Mouse (Mus musculus): ENCODE data around the gene Trmu. TPM values are rescaled to one million over a fixed set of nuclear protein-coding genes. Genes with fewer than 3 reads are reported as not detected.
A peak's percentile ranks its signal among the peaks of the same experiment; 100 is the strongest.

The Trmu gene
- polyA plus RNA-seq, 1 experiment from 2014 or later, result 50.4 TPM

- no peaks in the 10 kb centered on the region for H3K27me3 ChIP-seq
- no peaks in the 10 kb centered on the region for H3K9me3 ChIP-seq (replicated peaks)
- H3K36me3 ChIP-seq, result peaks cover 58% of the 10 kb centered on the region
- ATAC-seq (replicated peaks; ENCODE audit: low FRiP score), result no peak
- 91% methylated on average over 12 of the region's 12 CpGs for WGBS
- H3K9ac ChIP-seq, result no peak overlapping the region
- no peak overlapping the region for H3K27ac ChIP-seq
- no peak overlapping the region for H3K4me3 ChIP-seq (replicated peaks)
- no peak overlapping the region for H3K4me2 ChIP-seq
- no peaks in the 10 kb centered on the region for H3K4me1 ChIP-seq
These were observed 49.0 kb downstream of the Trmu start for GRCm38 (mm10) chr15:85928161-85928560.

- WGBS, result 16% methylated on average over 5 of the region's 5 CpGs
- no peak overlapping the region for H3K4me3 ChIP-seq (replicated peaks)
- no peak overlapping the region; the same call in 1 of the 2 replicates for H3K9ac ChIP-seq
- peaks cover 15% of the 10 kb centered on the region for H3K4me1 ChIP-seq
- peaks cover 28% of the 10 kb centered on the region for H3K36me3 ChIP-seq
- no peak overlapping the region for H3K27ac ChIP-seq
- ATAC-seq (replicated peaks; ENCODE audit: low FRiP score), result peak; percentile 88
- 0 out of 2 replicates have a peak overlapping the region, but pooled peaks have one; percentile 12 for H3K4me2 ChIP-seq
- H3K27me3 ChIP-seq, result no peaks in the 10 kb centered on the region
- H3K9me3 ChIP-seq (replicated peaks), result no peaks in the 10 kb centered on the region
These were observed 56.5 kb downstream of the Trmu start for GRCm38 (mm10) chr15:85935627-85936049.

Other genes with a start within 250 kb of the Trmu start
- 3.9 and 5.0 TPM in 2 replicates for gene Ppara, start 144.3 kb upstream of the Trmu start, polyA plus RNA-seq (2015; fragmentation: Nextera tagmentation; extraction: Ambion mirVana)
- 29.5 and 32.5 TPM in 2 replicates for gene Cdpf1, start 67.6 kb upstream of the Trmu start, polyA plus RNA-seq (2015; fragmentation: Nextera tagmentation; extraction: Ambion mirVana)
- 0.14 and 0.15 TPM in 2 replicates for gene Pkdrej, start 57.6 kb upstream of the Trmu start, polyA plus RNA-seq (2015; fragmentation: Nextera tagmentation; extraction: Ambion mirVana)
- gene Ttc38, start 47.0 kb upstream of the Trmu start, polyA plus RNA-seq (2015; fragmentation: Nextera tagmentation; extraction: Ambion mirVana), result 6.3 and 6.7 TPM in 2 replicates
- 30.3 and 30.8 TPM in 2 replicates for gene Gtse1, start 19.6 kb upstream of the Trmu start, polyA plus RNA-seq (2015; fragmentation: Nextera tagmentation; extraction: Ambion mirVana)
- gene Celsr1, start 154.5 kb downstream of the Trmu start, polyA plus RNA-seq (2015; fragmentation: Nextera tagmentation; extraction: Ambion mirVana), result 3.7 and 3.9 TPM in 2 replicates
- 14.1 and 17.4 TPM in 2 replicates for gene Gramd4, start 178.4 kb downstream of the Trmu start, polyA plus RNA-seq (2015; fragmentation: Nextera tagmentation; extraction: Ambion mirVana)